Mouse (Mus musculus) heart, embryonic 11.5 days (tissue): Measurements from ENCODE around the gene Gm21985. TPM values are rescaled to one million over a fixed set of nuclear protein-coding genes. Genes with fewer than 3 reads are reported as not detected.

Experiments used
- ATAC-seq: fragments of 200-750 bp; cut with Nextera tagmentation; replicated peaks from 2 replicates; pipeline ENCODE4 v1.8.0; 2017; ENCODE audit warnings: moderate library complexity; ENCODE audit not compliant: insufficient number of reproducible peaks, low FRiP score, low TSS enrichment
- H3K27ac ChIP-seq: fragments of 300-500 bp; sonication (generic); 2 replicates; pipeline ENCODE4 v1.5.1; 2014; ENCODE audit warnings: mild to moderate bottlenecking, low read depth, low read length
- H3K27me3 ChIP-seq: fragments of 300-500 bp; sonication (generic); 2 replicates; pipeline ENCODE4 v1.6.1; 2014; ENCODE audit warnings: mild to moderate bottlenecking, low read length, mixed read lengths; ENCODE audit not compliant: control insufficient read depth, insufficient read depth
- H3K36me3 ChIP-seq: fragments of 300-500 bp; sonication (generic); 2 replicates; pipeline ENCODE4 v1.6.1; 2014; ENCODE audit warnings: mild to moderate bottlenecking, low read length, moderate library complexity, mixed read lengths; ENCODE audit not compliant: control insufficient read depth, insufficient read depth
- H3K4me1 ChIP-seq: fragments of 300-500 bp; sonication (generic); 2 replicates; pipeline ENCODE4 v1.6.1; 2014; ENCODE audit warnings: low read length; ENCODE audit not compliant: control insufficient read depth, insufficient read depth
- H3K4me2 ChIP-seq: fragments of 300-500 bp; sonication (generic); 2 replicates; pipeline ENCODE4 v1.6.1; 2014; ENCODE audit warnings: mild to moderate bottlenecking, moderate library complexity
- H3K4me3 ChIP-seq: fragments of 300-500 bp; sonication (generic); 2 replicates; pipeline ENCODE4 v1.5.1; 2014; ENCODE audit warnings: low read depth, low read length
- H3K9ac ChIP-seq: fragments of 300-500 bp; sonication (generic); 2 replicates; pipeline ENCODE4 v1.6.1; 2014; ENCODE audit warnings: mild to moderate bottlenecking, low read depth, low read length, moderate library complexity
- H3K9me3 ChIP-seq: fragments of 300-500 bp; sonication (generic); replicated peaks from 2 replicates; pipeline ENCODE4 v1.6.1; 2016; ENCODE audit warnings: low read length; ENCODE audit not compliant: control insufficient read depth
- WGBS: fragments of 180-500 bp; shearing (Covaris S2); extraction: QIAGEN DNeasy Blood & Tissue Kit; methylation state at CpG from one replicate; pipeline ENCODE4 v1.1.7; 2014; ENCODE audit not compliant: insufficient replicate concordance; 5-methylcytosine and 5-hydroxymethylcytosine counted together
- polyA plus RNA-seq: library from polyadenylated mRNA; unstranded; fragments of >200 nt; fragmentation: Nextera tagmentation; extraction: Ambion mirVana; gene quantifications from 2 replicates; pipeline ENCODE4 v1.2.1, GENCODE M21; 2014

Gm21985 gene
- polyA plus RNA-seq, 1 experiment from 2014 or later: 0.06 TPM

GRCm38 (mm10) chr2:112360781-112361169 lies 94.7 kb downstream of the Gm21985 start:
- peaks cover 42% of the 10 kb centered on the region for H3K36me3 ChIP-seq
- no peak for ATAC-seq

GRCm38 (mm10) chr2:112367222-112367621 lies 101.1 kb downstream of the Gm21985 start:
- peak overlapping the region; percentile 88 for H3K9ac ChIP-seq
- peaks cover 6% of the 10 kb centered on the region for H3K4me1 ChIP-seq
- H3K9me3 ChIP-seq: no peaks in the 10 kb centered on the region
- H3K36me3 ChIP-seq: peaks cover 13% of the 10 kb centered on the region
- peak overlapping the region; percentile 96 for H3K4me3 ChIP-seq
- no peaks in the 10 kb centered on the region for H3K27me3 ChIP-seq
- H3K27ac ChIP-seq: peak overlapping the region; percentile 87
- peak overlapping the region; percentile 89 for H3K4me2 ChIP-seq
- ATAC-seq: no peak
- 17% methylated on average over 15 of the region's 15 CpGs for WGBS

More at GRCm38 (mm10) chr2:112360781-112361169, 94.7 kb downstream of the Gm21985 start:
- no peak overlapping the region for H3K9ac ChIP-seq
- H3K9me3 ChIP-seq: no peaks in the 10 kb centered on the region
- no peaks in the 10 kb centered on the region for H3K4me1 ChIP-seq
- WGBS: 78% methylated on average over 2 of the region's 2 CpGs
- H3K27ac ChIP-seq: no peak overlapping the region
- H3K4me2 ChIP-seq: no peak overlapping the region
- H3K4me3 ChIP-seq: no peak overlapping the region
- H3K27me3 ChIP-seq: no peaks in the 10 kb centered on the region

- Histone ChIP-seq H3K9me3 (no peaks in the 10 kb centered on the region), H3K9ac (peak within 1 kb of the TSS; percentile 88), H3K4me3 (peak within 1 kb of the TSS; percentile 96), H3K27me3 (no peaks in the 10 kb centered on the region), H3K36me3 (peaks cover 12% of the 10 kb centered on the region), H3K27ac (peak within 1 kb of the TSS; percentile 87), H3K4me1 (peaks cover 6% of the 10 kb centered on the region), H3K4me2 (peak within 1 kb of the TSS; percentile 89)
- 1% methylated on average over 46 of the region's 46 CpGs for WGBS
- peak; percentile 70 for ATAC-seq
Observed at GRCm38 (mm10) chr2:112367726-112368673, 101.9 kb downstream of the Gm21985 start, which contains the start of gene Emc4. Gene Emc4 (minus strand): TSS chr2:112368027.

GRCm38 (mm10) chr2:112369941-112370340 lies 103.8 kb downstream of the Gm21985 start:
- no peak overlapping the region for H3K4me3 ChIP-seq
- 72% methylated on average over 5 of the region's 5 CpGs for WGBS
- no peaks in the 10 kb centered on the region for H3K9me3 ChIP-seq
- no peak for ATAC-seq
- no peaks in the 10 kb centered on the region for H3K27me3 ChIP-seq
- no peaks in the 10 kb centered on the region for H3K36me3 ChIP-seq
- H3K9ac ChIP-seq: no peak overlapping the region
- H3K27ac ChIP-seq: no peak overlapping the region
- no peak overlapping the region for H3K4me2 ChIP-seq
- peaks cover 6% of the 10 kb centered on the region for H3K4me1 ChIP-seq

GRCm38 (mm10) chr2:112373141-112373540 lies 107.0 kb downstream of the Gm21985 start:
- Histone ChIP-seq H3K9me3 (no peaks in the 10 kb centered on the region), H3K4me3 (no peak overlapping the region), H3K27me3 (no peaks in the 10 kb centered on the region), H3K4me1 (no peaks in the 10 kb centered on the region), H3K4me2 (no peak overlapping the region), H3K9ac (no peak overlapping the region), H3K27ac (no peak overlapping the region), H3K36me3 (no peaks in the 10 kb centered on the region)
- no peak for ATAC-seq
- WGBS: 49% methylated on average over 4 of the region's 4 CpGs

- Histone ChIP-seq H3K36me3 (no peaks in the 10 kb centered on the region), H3K4me2 (no peak overlapping the region), H3K4me1 (no peaks in the 10 kb centered on the region), H3K27ac (no peak overlapping the region), H3K27me3 (no peaks in the 10 kb centered on the region), H3K9ac (no peak overlapping the region), H3K9me3 (no peaks in the 10 kb centered on the region), H3K4me3 (no peak overlapping the region)
- no peak for ATAC-seq
- WGBS: 40% methylated on average over 5 of the region's 5 CpGs
Observed at GRCm38 (mm10) chr2:112374610-112375009, 108.5 kb downstream of the Gm21985 start.

- H3K27ac ChIP-seq: peak within 1 kb of the TSS; percentile 87
- H3K27me3 ChIP-seq: no peaks in the 10 kb centered on the region
- H3K4me3 ChIP-seq: peak within 1 kb of the TSS; percentile 93
- ATAC-seq: peak; percentile 97
- H3K9me3 ChIP-seq: no peaks in the 10 kb centered on the region
- peak within 1 kb of the TSS; percentile 85 for H3K4me2 ChIP-seq
- peaks cover 10% of the 10 kb centered on the region for H3K4me1 ChIP-seq
- H3K9ac ChIP-seq: peak within 1 kb of the TSS; percentile 98
- under 1% methylated on average over 72 of the region's 72 CpGs for WGBS
- no peaks in the 10 kb centered on the region for H3K36me3 ChIP-seq
Observed at GRCm38 (mm10) chr2:112378973-112379898, 113.1 kb downstream of the Gm21985 start, which contains the start of gene Katnbl1. Gene Katnbl1 (plus strand): TSS chr2:112379211.

GRCm38 (mm10) chr2:112380131-112380530 lies 114.0 kb downstream of the Gm21985 start:
- no peak for ATAC-seq
- Histone ChIP-seq H3K27me3 (no peaks in the 10 kb centered on the region), H3K9me3 (no peaks in the 10 kb centered on the region), H3K36me3 (no peaks in the 10 kb centered on the region), H3K4me1 (peaks cover 10% of the 10 kb centered on the region), H3K9ac (peak overlapping the region; percentile 98), H3K4me3 (peak overlapping the region; percentile 93), H3K27ac (no peak overlapping the region), H3K4me2 (peak overlapping the region; percentile 85)
- 55% methylated on average over 8 of the region's 8 CpGs for WGBS
